Mouse (Mus musculus) hindbrain, embryonic 13.5 days (tissue): ENCODE measurements around the gene Fkbp5. TPM values are rescaled to one million over a fixed set of nuclear protein-coding genes. Genes with fewer than 3 reads are reported as not detected.

Source experiments
- ATAC-seq: fragments of 200-750 bp; cut with Nextera tagmentation; 2 replicates; pipeline ENCODE4 v1.8.0; 2017; ENCODE audit warnings: moderate TSS enrichment; ENCODE audit not compliant: low FRiP score
- H3K27ac ChIP-seq: fragments of 300-500 bp; sonication (generic); 2 replicates; pipeline ENCODE4 v1.5.1; 2015; ENCODE audit warnings: inconsistent platforms, mild to moderate bottlenecking, moderate library complexity
- H3K27me3 ChIP-seq: fragments of 300-500 bp; sonication (generic); 2 replicates; pipeline ENCODE4 v1.6.1; 2015; ENCODE audit warnings: mild to moderate bottlenecking, inconsistent platforms
- H3K36me3 ChIP-seq: fragments of 300-500 bp; sonication (generic); 2 replicates; pipeline ENCODE4 v1.6.1; 2015; ENCODE audit warnings: mild to moderate bottlenecking, inconsistent platforms
- H3K4me1 ChIP-seq: fragments of 300-500 bp; sonication (generic); replicated peaks from 2 replicates; pipeline ENCODE4 v1.6.1; 2015; ENCODE audit warnings: inconsistent platforms
- H3K4me2 ChIP-seq: fragments of 300-500 bp; sonication (generic); 2 replicates; pipeline ENCODE4 v1.6.1; 2015; ENCODE audit warnings: inconsistent platforms, mild to moderate bottlenecking, moderate library complexity
- H3K4me3 ChIP-seq: fragments of 300-500 bp; sonication (generic); 2 replicates; pipeline ENCODE4 v1.5.1; 2015; ENCODE audit warnings: mild to moderate bottlenecking, inconsistent platforms
- H3K9ac ChIP-seq: fragments of 300-500 bp; sonication (generic); 2 replicates; pipeline ENCODE4 v1.6.1; 2015; ENCODE audit warnings: mild to moderate bottlenecking, inconsistent platforms
- H3K9me3 ChIP-seq: fragments of 300-500 bp; sonication (generic); 2 replicates; pipeline ENCODE4 v1.6.1; 2016; ENCODE audit warnings: inconsistent platforms
- WGBS: fragments of 180-500 bp; shearing (Covaris S2); methylation state at CpG from one replicate; pipeline ENCODE4 v1.1.7; 2015; 5-methylcytosine and 5-hydroxymethylcytosine counted together
- microRNA-seq: library from miRNA; unstranded; fragments of <30 nt; microRNA quantifications from one replicate; pipeline ENCODE4, GENCODE M21; 2016
- polyA plus RNA-seq: library from polyadenylated mRNA; unstranded; fragments of >200 nt; fragmentation: Nextera tagmentation; extraction: Ambion mirVana; gene quantifications from 2 replicates; pipeline ENCODE4 v1.2.1, GENCODE M21; 2015

Fkbp5 gene
- polyA plus RNA-seq, 1 experiment from 2014 or later: 24.8 TPM

DNA sequence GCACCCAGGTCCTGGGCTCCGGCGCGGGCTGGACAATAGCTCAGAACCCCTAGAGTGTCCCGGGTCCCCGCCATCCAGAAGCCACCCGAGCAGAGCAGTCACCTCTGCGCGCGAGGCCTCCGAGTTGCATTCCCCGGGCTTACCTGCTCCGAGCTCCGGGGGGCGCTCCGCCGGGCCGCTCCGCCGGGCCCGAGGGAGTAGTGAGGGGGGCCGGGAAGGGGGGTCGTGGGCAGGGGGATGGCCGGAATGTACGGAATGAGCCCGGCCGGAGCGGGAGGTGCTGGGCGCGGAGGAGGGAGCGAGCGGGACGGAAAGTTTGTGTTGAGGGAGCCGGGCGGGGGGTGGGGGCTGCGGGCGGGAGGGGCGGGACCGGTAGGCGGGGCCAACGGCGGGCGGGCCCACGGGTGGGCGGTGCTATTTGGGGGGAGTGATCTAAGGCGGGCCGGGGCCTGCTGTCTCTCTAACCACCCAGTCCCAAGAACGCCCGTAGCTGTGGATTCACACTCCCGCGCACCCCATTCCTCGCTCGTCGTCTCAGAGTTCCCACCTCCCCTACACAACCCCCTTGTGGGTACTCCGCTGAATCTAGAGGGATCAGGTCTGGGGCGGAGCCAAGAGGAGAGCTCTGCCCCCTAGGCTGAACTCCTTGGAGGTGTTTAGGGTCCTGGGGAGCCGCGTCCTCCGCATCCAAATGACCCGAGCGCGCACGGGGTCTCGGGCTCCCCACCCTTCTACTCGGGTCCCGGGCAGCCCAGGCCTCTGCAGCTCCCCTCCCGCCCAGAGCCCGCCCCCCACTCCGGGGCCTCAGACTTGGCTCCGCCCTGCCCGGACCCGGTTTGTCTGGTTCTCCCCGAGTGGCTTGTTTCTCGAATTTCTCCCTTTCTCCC is 166.6 kb downstream of the Fkbp5 start, which contains the start of gene Tead3:
Gene Tead3 (minus strand): TSS at position 352 of the 887 bp plus-strand sequence.
- peak within 1 kb of the TSS; percentile 78 for H3K9ac ChIP-seq
- H3K27me3 ChIP-seq: peaks cover 73% of the 10 kb centered on the region
- H3K4me1 ChIP-seq: peaks cover 43% of the 10 kb centered on the region
- peak within 1 kb of the TSS; percentile 62 for H3K27ac ChIP-seq
- no peaks in the 10 kb centered on the region for H3K9me3 ChIP-seq
- H3K36me3 ChIP-seq: no peaks in the 10 kb centered on the region
- peak; percentile 69 for ATAC-seq
- WGBS: under 1% methylated on average over 60 of the region's 73 CpGs
- peak within 1 kb of the TSS; percentile 57 for H3K4me3 ChIP-seq
- peak within 1 kb of the TSS; percentile 84 for H3K4me2 ChIP-seq

DNA sequence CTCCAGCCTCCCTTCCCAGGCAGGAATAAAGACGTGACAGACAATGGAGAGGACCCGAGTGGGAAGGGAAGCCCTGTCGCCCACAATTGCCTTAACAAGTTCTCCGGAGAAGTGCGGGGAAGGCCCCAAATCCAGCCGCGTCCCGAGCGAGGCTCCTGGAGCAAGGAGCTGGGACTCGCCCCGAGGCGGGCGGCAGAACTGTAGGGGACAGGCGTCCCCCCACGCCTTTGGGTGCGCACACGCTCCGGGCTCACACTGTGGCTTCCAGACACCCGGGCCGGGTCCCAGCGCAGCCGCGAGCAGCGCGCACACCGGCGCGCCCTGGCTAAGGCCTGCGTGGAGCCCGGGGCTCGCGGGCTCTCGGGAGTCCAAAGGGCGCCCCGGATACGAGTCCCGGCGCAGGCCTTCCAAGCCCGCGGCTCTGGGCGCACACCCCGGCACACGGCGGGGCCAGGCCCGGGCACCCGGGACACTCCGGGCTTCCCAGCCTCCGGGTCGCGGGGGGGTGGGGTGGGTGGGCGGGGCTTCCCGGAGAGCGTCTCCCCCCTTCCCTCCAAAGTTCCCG is 167.3 kb downstream of the Fkbp5 start:
- peaks cover 51% of the 10 kb centered on the region for H3K4me1 ChIP-seq

DNA sequence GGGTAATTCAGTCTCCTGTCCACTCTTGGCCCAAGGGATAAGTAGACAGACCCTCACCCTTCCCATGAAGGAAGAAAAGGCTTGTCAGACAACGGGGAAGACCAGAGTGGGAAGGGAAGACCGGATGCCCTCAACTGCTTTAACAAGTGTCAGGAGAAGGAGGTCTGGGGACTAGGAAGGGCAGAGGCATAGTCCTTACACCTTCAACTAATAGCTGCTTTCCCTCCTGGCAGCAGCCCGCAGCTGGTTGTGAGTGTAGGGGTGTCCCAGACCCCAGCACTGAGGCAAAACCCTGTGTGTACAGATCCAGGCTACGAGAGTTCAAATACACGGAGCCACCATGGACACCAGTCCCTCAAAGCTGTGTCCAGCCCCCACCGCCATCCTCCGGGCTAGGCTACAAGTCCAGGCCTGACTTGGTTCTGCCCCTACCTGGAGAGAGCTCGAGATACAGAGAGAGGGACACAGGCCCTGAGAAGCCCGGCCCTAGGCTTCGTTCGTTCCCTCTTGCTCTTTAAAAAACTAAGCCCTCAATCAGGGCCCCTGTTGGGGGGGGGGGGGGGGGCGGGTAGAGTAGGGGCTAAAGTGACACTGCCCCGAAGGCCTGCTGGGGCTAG is 168.0 kb downstream of the Fkbp5 start:
- no peak for ATAC-seq
- Histone ChIP-seq H3K4me1 (peaks cover 57% of the 10 kb centered on the region), H3K4me2 (peak overlapping the region; percentile 84)

More for the DNA sequence above, 167.3 kb downstream of the Fkbp5 start:
- Histone ChIP-seq H3K27ac (peak overlapping the region; percentile 62), H3K9me3 (no peaks in the 10 kb centered on the region), H3K27me3 (peaks cover 79% of the 10 kb centered on the region), H3K36me3 (no peaks in the 10 kb centered on the region), H3K4me3 (peak overlapping the region; percentile 57), H3K4me2 (peak overlapping the region; percentile 84), H3K9ac (peak overlapping the region; percentile 78)
- under 1% methylated on average over 54 of the region's 54 CpGs for WGBS
- ATAC-seq: peak; percentile 42

More for the DNA sequence above, 168.0 kb downstream of the Fkbp5 start:
- H3K36me3 ChIP-seq: no peaks in the 10 kb centered on the region
- no peaks in the 10 kb centered on the region for H3K9me3 ChIP-seq
- WGBS: 19% methylated on average over 12 of the region's 13 CpGs
- no peak overlapping the region; the same call in 1 of the 2 replicates for H3K27ac ChIP-seq
- peak overlapping the region; percentile 57 for H3K4me3 ChIP-seq
- H3K27me3 ChIP-seq: peaks cover 86% of the 10 kb centered on the region
- peak overlapping the region; percentile 78 for H3K9ac ChIP-seq

Small RNAs within 50 kb of the gene (microRNA-seq; reads per million reads assigned to microRNA genes)
- not detected for gene Gm25195
- not detected for gene Mir6969

Other genes with a start within 250 kb of the Fkbp5 start
- 21.9 and 24.2 TPM in 2 replicates for gene Fance, start 204.0 kb downstream of the Fkbp5 start, polyA plus RNA-seq
- gene Rpl10a, start 189.1 kb downstream of the Fkbp5 start, polyA plus RNA-seq: 336 and 366 TPM in 2 replicates
- 1.8 and 2.0 TPM in 2 replicates for gene Tead3, start 166.7 kb downstream of the Fkbp5 start, polyA plus RNA-seq
- 2.1 and 2.2 TPM in 2 replicates for gene Tulp1, start 152.3 kb downstream of the Fkbp5 start, polyA plus RNA-seq
- not detected in 2 replicates for gene Armc12, start 13.3 kb upstream of the Fkbp5 start, polyA plus RNA-seq
- not detected in 2 replicates for gene Clpsl2, start 31.9 kb upstream of the Fkbp5 start, polyA plus RNA-seq
- gene Clps, start 43.2 kb upstream of the Fkbp5 start, polyA plus RNA-seq: 0.58 TPM in 1 of 2 replicates, not detected in the other
- gene Lhfpl5, start 58.1 kb upstream of the Fkbp5 start, polyA plus RNA-seq: 6.4 and 7.2 TPM in 2 replicates
- 105 and 107 TPM in 2 replicates for gene Srpk1, start 105.2 kb upstream of the Fkbp5 start, polyA plus RNA-seq
- gene Slc26a8, start 172.7 kb upstream of the Fkbp5 start, polyA plus RNA-seq: 1.00 and 1.1 TPM in 2 replicates
- gene Mapk14, start 173.8 kb upstream of the Fkbp5 start, polyA plus RNA-seq: 25.3 and 26.9 TPM in 2 replicates
- gene AC170998.1, start 208.6 kb upstream of the Fkbp5 start, polyA plus RNA-seq: 2.2 and 3.3 TPM in 2 replicates